Mouse (Mus musculus): ENCODE measurements around the gene Rad17. TPM values are rescaled to one million over a fixed set of nuclear protein-coding genes. Genes with fewer than 3 reads are reported as not detected.

Gene Rad17
- polyA plus RNA-seq, 1 experiment from 2014 or later: 26.5 TPM

DNA sequence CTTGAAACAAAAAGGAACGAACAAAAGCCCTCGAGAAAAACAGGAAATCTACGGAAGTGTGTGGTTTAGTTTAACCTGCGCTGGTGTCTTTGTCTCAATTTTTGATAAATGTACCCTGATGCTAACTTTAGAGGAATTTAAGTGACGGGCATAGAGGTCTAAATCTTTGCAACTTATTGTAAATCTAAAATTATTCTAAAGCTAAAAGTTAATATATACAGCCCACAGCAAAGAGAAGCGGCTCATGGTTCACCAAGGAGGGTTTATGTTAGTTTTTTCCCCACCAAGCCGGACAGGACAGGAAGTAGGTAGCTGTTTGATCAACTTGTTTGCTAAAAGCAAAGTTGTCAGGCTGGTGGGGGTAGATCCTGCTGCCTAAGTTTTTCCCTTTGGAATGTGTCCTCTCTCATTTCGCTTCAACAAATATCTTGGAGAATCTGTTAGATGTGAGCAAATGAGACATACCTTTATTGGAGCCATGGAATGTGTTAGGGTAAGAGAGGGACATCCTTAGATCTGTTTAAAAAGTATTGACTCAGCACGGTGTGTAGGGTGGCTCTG is 19.4 kb upstream of the Rad17 start:
- Histone ChIP-seq H3K4me2 (peak overlapping the region; percentile 58), H3K9me3 (ENCODE audit: control insufficient read depth, low read length) (no peaks in the 10 kb centered on the region; the same call in 1 of the 2 replicates)
- peak; percentile 88 for DNase-seq (ENCODE audit: low spot score, missing footprints)

DNA sequence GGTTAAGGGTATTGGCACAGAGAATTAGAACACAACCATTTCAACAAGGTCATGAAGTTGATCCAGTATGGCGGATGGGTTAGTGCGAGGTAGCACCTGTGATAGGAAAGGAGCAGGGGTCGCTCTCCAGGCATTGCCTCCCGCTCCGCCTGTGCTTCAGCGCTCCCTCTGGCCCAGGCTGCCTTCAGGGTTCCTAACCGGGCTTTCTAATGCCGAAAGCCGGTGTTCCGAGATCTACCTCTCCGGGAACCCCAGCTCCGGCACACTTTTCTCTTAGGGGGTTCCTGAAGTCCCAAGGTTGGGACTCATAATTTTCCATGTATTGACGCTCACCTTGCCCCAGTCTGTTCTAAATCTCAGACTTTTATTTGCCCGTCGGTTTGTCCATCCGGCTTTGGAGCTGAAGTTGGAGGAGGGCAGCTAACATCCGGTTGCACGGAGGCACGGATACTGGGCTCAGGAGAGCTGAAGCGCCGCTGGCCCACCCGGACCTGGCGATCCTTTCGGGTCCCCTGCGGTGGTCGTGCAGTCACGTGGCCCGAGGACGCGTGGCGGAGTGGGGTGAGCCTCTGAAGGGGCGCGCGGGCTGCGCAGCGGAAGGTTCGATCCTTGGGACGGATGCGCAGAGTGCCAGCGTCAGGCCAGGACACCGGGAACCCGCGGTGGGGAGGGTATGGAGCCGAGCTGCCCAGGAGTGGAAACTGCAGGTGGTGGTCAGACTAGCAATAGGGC is 18.6 kb upstream of the Rad17 start, which contains the start of gene Ccdc125:
Ccdc125 (plus strand) TSS at position 427 of the 732 bp plus-strand sequence.
- peak; percentile 85 for ATAC-seq (ENCODE audit: low FRiP score)
- Histone ChIP-seq H3K4me2 (peak within 1 kb of the TSS; percentile 58), H3K9me3 (ENCODE audit: control insufficient read depth, low read length) (no peaks in the 10 kb centered on the region; the same call in 1 of the 2 replicates), H3K9ac (ENCODE audit: low read length) (peak within 1 kb of the TSS; percentile 62), H3K27me3 (ENCODE audit: control insufficient read depth, insufficient read depth, low read length) (no peaks in the 10 kb centered on the region), H3K36me3 (ENCODE audit: control insufficient read depth, insufficient read depth, low read length) (peaks cover 5% of the 10 kb centered on the region; the same call in 1 of the 2 replicates), H3K27ac (ENCODE audit: low read depth, low read length) (no peak within 1 kb of the TSS), H3K4me3 (ENCODE audit: low read depth, low read length) (peak within 1 kb of the TSS; percentile 45), H3K4me1 (ENCODE audit: control insufficient read depth, insufficient read depth, low read length) (no peaks in the 10 kb centered on the region)
- WGBS: under 1% methylated on average over 44 of the region's 44 CpGs
- DNase-seq (ENCODE audit: low spot score, missing footprints): peak; percentile 95

More for the DNA sequence above, 19.4 kb upstream of the Rad17 start:
- Histone ChIP-seq H3K4me3 (ENCODE audit: low read depth, low read length) (peak overlapping the region; percentile 45), H3K9ac (ENCODE audit: low read length) (peak overlapping the region; percentile 62; the same call in 1 of the 2 replicates), H3K4me1 (ENCODE audit: control insufficient read depth, insufficient read depth, low read length) (no peaks in the 10 kb centered on the region), H3K27ac (ENCODE audit: low read depth, low read length) (no peak overlapping the region), H3K36me3 (ENCODE audit: control insufficient read depth, insufficient read depth, low read length) (peaks cover 5% of the 10 kb centered on the region; the same call in 1 of the 2 replicates), H3K27me3 (ENCODE audit: control insufficient read depth, insufficient read depth, low read length) (no peaks in the 10 kb centered on the region)
- ATAC-seq (ENCODE audit: low FRiP score): no peak
- 70% methylated on average over 9 of the region's 9 CpGs for WGBS

DNA sequence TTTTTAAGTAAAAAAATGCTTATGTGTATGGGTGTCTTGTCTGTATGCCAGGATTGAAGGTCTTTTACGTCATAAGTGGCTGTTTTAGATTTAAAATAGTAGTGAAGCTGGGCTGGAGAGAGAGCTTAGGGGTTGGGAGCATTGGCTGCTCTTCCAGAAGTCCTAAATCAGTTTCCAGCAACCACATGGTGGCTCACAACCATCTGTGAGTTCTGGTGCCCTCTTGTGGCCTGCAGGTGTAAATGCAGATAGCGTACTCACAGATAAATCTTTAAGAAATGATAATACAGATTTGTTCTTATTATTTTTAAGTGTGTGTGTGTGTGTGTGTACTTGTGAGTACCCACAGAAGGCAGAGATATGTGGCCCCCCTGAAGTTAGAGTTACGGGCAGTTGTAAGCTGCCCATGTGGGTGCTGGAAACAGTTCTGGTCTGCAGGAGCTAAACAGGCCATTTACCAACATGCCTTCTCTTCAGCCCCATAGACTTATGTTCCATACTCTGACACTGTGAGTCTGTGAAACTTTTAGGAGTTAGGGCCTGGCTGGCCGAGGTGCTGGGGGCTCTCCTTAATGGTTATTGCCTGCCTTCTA is 9.1 kb upstream of the Rad17 start:
- ATAC-seq (ENCODE audit: low FRiP score) (peak; percentile 54; the same call in 1 of the 2 replicates), DNase-seq (ENCODE audit: low spot score, missing footprints) (peak; percentile 92)
- Histone ChIP-seq H3K4me1 (ENCODE audit: control insufficient read depth, insufficient read depth, low read length) (no peaks in the 10 kb centered on the region), H3K27ac (ENCODE audit: low read depth, low read length) (no peak overlapping the region), H3K9ac (ENCODE audit: low read length) (no peak overlapping the region), H3K27me3 (ENCODE audit: control insufficient read depth, insufficient read depth, low read length) (no peaks in the 10 kb centered on the region), H3K4me3 (ENCODE audit: low read depth, low read length) (no peak overlapping the region), H3K36me3 (ENCODE audit: control insufficient read depth, insufficient read depth, low read length) (peaks cover 4% of the 10 kb centered on the region; the same call in 1 of the 2 replicates), H3K4me2 (no peak overlapping the region), H3K9me3 (ENCODE audit: control insufficient read depth, low read length) (no peaks in the 10 kb centered on the region)
- WGBS: 52% methylated on average over 4 of the region's 4 CpGs

DNA sequence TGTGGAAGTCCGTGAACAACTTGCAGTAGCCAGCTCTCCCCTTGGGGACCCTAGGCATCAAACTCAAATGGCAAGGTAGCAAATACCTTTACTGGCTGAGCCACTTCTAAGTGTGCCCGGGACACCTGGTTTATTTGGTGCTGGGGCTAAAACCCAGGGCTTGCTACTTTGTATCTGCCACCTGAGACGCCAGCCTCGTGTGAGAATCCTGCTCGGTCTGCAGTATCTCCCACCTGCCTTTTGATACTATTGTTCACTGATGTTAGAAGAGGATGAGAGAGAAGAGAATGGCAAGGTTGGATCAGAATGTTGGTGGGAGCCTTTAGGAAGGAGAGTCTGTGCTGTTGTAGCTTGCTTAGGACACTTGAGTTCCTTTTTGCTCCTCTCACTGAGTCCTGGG is 7.2 kb upstream of the Rad17 start:
- Histone ChIP-seq H3K9me3 (ENCODE audit: control insufficient read depth, low read length) (no peaks in the 10 kb centered on the region), H3K9ac (ENCODE audit: low read length) (no peak overlapping the region), H3K4me2 (no peak overlapping the region), H3K27ac (ENCODE audit: low read depth, low read length) (no peak overlapping the region), H3K27me3 (ENCODE audit: control insufficient read depth, insufficient read depth, low read length) (no peaks in the 10 kb centered on the region), H3K4me3 (ENCODE audit: low read depth, low read length) (no peak overlapping the region), H3K36me3 (ENCODE audit: control insufficient read depth, insufficient read depth, low read length) (no peaks in the 10 kb centered on the region), H3K4me1 (ENCODE audit: control insufficient read depth, insufficient read depth, low read length) (no peaks in the 10 kb centered on the region)
- WGBS: 96% methylated on average over 5 of the region's 5 CpGs
- peak; percentile 71 for DNase-seq (ENCODE audit: low spot score, missing footprints)
- no peak for ATAC-seq (ENCODE audit: low FRiP score)

DNA sequence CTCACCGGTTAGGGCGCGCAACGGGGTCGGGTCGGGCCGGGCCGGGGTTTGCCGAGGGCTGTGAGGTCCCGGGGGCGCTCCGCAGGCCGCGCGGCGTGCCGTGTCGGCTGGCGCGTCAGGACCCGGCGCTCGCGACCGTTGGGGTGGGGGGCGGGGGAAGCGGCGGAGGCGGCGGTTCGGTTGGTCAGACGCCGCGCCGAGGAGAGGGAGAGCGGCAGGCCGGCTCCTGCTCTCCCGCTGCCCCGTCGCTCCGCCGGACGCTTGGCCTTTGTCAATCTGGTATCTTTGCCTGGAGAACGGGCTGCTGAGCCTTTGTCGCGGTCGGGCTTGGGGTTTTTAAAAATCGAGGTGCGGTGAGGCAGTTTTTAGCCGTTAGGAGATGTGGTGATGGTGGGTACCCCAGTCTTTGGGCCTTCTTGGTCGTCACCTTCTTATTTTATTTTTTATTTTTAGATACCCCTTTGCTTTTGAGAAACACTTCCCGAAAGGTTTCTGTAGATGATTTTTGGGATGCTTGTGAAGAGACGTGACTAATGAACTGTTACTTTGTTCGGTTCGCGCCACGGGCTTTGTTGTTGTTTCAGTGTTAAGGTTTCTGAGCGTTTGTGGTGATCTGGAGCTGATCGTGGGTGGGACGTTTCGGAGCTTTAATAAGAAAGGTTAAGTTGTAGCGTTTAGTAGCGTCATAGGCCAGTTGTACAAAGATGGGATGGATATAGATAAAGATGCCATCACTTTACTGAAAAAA is 762 bp upstream of the Rad17 start, which contains the start of gene Taf9:
Taf9 (plus strand) TSS at position 141 of the 748 bp plus-strand sequence.
- no peaks in the 10 kb centered on the region for H3K36me3 ChIP-seq (ENCODE audit: control insufficient read depth, insufficient read depth, low read length)
- H3K27me3 ChIP-seq (ENCODE audit: control insufficient read depth, insufficient read depth, low read length): no peaks in the 10 kb centered on the region
- H3K4me3 ChIP-seq (ENCODE audit: low read depth, low read length): peak within 1 kb of the TSS; percentile 90
- under 1% methylated on average over 60 of the region's 63 CpGs for WGBS
- peak within 1 kb of the TSS; percentile 89 for H3K4me2 ChIP-seq
- H3K9ac ChIP-seq (ENCODE audit: low read length): peak within 1 kb of the TSS; percentile 79
- H3K9me3 ChIP-seq (ENCODE audit: control insufficient read depth, low read length): no peaks in the 10 kb centered on the region
- peaks cover 7% of the 10 kb centered on the region for H3K4me1 ChIP-seq (ENCODE audit: control insufficient read depth, insufficient read depth, low read length)
- DNase-seq (ENCODE audit: low spot score, missing footprints): no peak
- no peak for ATAC-seq (ENCODE audit: low FRiP score)
- peak within 1 kb of the TSS; percentile 85 for H3K27ac ChIP-seq (ENCODE audit: low read depth, low read length)

DNA sequence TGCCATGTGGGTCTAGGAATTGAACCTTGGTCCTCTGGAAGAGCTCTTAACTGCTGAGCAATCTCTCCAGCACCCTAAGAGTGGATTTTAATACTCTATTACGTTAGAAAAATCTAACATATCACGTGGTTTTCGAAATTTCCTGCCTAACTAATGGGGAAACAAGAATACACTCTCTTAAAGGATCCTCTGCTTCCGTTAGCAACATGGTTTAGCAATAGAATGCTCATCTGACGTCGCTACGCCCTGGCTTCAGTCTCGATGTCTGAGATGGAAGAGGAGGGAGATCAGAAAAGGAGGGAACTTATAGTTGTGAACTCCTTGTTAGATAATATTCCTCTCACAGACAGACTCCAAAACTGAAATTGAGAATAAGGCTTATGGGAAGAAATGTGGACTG is 2.6 kb downstream of the Rad17 start:
- 91% methylated on average over 8 of the region's 8 CpGs for WGBS
- no peaks in the 10 kb centered on the region for H3K27me3 ChIP-seq (ENCODE audit: control insufficient read depth, insufficient read depth, low read length)
- no peak overlapping the region for H3K27ac ChIP-seq (ENCODE audit: low read depth, low read length)
- 0 out of 2 replicates have a peak, but pooled peaks cover 7% of the 10 kb centered on the region for H3K36me3 ChIP-seq (ENCODE audit: control insufficient read depth, insufficient read depth, low read length)
- no peak overlapping the region for H3K4me3 ChIP-seq (ENCODE audit: low read depth, low read length)
- H3K9me3 ChIP-seq (ENCODE audit: control insufficient read depth, low read length): no peaks in the 10 kb centered on the region
- H3K4me1 ChIP-seq (ENCODE audit: control insufficient read depth, insufficient read depth, low read length): peaks cover 7% of the 10 kb centered on the region
- H3K4me2 ChIP-seq: no peak overlapping the region
- H3K9ac ChIP-seq (ENCODE audit: low read length): no peak overlapping the region
- ATAC-seq (ENCODE audit: low FRiP score) (no peak), DNase-seq (ENCODE audit: low spot score, missing footprints) (no peak)

DNA sequence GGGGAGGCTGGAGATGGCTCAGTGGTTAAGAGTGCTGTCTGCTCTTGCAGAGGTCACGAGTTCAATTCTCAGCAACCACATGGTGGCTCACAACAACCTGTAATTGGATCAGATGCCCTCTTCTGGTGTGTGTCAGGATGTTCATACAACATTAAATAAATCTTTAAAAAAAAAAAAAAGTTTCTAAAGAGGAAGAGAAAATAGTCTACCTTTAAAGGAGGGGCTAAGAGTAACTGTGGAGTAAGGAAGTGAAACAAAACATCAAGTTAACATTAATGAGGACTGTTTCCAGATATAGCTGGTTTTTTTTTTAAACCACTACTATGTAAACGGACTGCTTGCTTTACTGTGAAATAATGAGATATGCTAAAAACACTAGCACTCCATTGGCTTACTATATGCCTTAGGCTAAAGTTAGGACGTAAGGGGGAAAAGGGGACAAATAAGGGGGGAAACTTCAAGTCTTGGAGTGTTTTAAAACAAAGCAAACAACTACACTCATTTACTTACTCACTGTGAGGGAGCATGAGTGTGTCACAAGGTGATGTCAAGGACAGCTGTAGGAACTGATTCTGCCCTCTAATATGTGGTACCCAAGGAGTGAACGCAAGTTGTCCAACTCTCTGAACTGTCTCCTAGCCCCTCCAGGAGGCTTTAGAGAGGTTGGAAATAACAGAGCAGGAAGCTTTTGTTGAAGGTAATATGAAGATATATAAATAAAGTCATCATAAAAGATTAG is 8.2 kb downstream of the Rad17 start:
- H3K36me3 ChIP-seq (ENCODE audit: control insufficient read depth, insufficient read depth, low read length): peaks cover 7% of the 10 kb centered on the region; the same call in 1 of the 2 replicates
- WGBS: 93% methylated on average over 4 of the region's 4 CpGs

DNA sequence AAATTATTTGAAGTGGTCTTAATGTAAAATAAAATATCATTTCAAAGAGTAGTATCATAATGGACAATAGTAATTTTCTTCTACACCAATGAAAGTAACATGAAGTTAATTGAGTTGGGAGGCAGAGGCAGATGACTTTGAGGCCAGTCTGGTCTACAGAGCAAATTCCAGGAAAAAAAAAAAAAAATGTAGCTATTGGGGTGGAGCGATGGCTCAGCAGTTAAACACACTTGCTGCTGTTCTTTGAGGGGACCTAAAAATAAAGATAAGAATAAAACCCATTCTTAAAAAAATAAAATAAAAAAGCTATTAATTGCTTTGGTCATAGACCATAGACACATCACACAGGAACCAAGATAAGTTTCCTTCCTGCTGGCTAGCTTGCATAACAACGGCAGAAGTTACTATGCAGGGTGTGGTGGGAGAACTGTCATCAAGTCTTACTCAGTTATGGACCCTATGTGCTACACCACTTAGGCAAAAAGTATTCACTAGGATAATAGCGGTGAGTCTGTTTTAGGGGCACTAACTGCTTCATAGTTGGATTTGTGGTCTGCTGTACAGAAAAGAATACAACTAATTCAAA is 16.7 kb downstream of the Rad17 start:
- Histone ChIP-seq H3K36me3 (ENCODE audit: control insufficient read depth, insufficient read depth, low read length) (peaks cover 8% of the 10 kb centered on the region), H3K27me3 (ENCODE audit: control insufficient read depth, insufficient read depth, low read length) (no peaks in the 10 kb centered on the region), H3K4me1 (ENCODE audit: control insufficient read depth, insufficient read depth, low read length) (no peaks in the 10 kb centered on the region), H3K4me3 (ENCODE audit: low read depth, low read length) (no peak overlapping the region), H3K4me2 (no peak overlapping the region), H3K27ac (ENCODE audit: low read depth, low read length) (no peak overlapping the region), H3K9ac (ENCODE audit: low read length) (no peak overlapping the region), H3K9me3 (ENCODE audit: control insufficient read depth, low read length) (no peaks in the 10 kb centered on the region)
- ATAC-seq (ENCODE audit: low FRiP score) (no peak), DNase-seq (ENCODE audit: low spot score, missing footprints) (no peak)
- WGBS: 93% methylated on average over 3 of the region's 3 CpGs

More for the DNA sequence above, 8.2 kb downstream of the Rad17 start:
- Histone ChIP-seq H3K27me3 (ENCODE audit: control insufficient read depth, insufficient read depth, low read length) (no peaks in the 10 kb centered on the region), H3K4me2 (no peak overlapping the region), H3K9ac (ENCODE audit: low read length) (no peak overlapping the region), H3K27ac (ENCODE audit: low read depth, low read length) (no peak overlapping the region), H3K9me3 (ENCODE audit: control insufficient read depth, low read length) (no peaks in the 10 kb centered on the region), H3K4me1 (ENCODE audit: control insufficient read depth, insufficient read depth, low read length) (no peaks in the 10 kb centered on the region), H3K4me3 (ENCODE audit: low read depth, low read length) (no peak overlapping the region)
- ATAC-seq (ENCODE audit: low FRiP score): no peak
- no peak for DNase-seq (ENCODE audit: low spot score, missing footprints)

All from midbrain, embryonic 11.5 days (tissue).